Comparison of ENCODE assay signal across 12 mouse cellular contexts in genomic region chr13:57841141-57841848, GRCm38 (mm10).
"Had no signal": no experiment of that assay in that cellular context is flagged by ENCODE, and none has a peak within 500 bp of the region (broad histone marks: within the 10 kb centered on the region; RNA-seq: fewer than 3 reads in every experiment).

No protein-coding gene starts in this region.

- H3K4me3 ChIP-seq: limb, embryonic 12.5 days; liver, embryonic 13.5 days; lung, embryonic 15.5 days; midbrain, embryonic 12.5 days had no signal

- H3K9ac ChIP-seq: limb, embryonic 12.5 days; liver, embryonic 13.5 days; liver, postnatal 0 days; lung, embryonic 15.5 days; midbrain, embryonic 12.5 days had no signal

- H3K36me3 ChIP-seq: limb, embryonic 12.5 days; liver, embryonic 13.5 days; lung, embryonic 15.5 days; midbrain, embryonic 12.5 days had no signal

- H3K4me1 ChIP-seq: liver, embryonic 13.5 days; lung, embryonic 15.5 days; midbrain, embryonic 12.5 days had no signal

- H3K9me3 ChIP-seq: limb, embryonic 12.5 days; liver, embryonic 13.5 days; lung, embryonic 15.5 days; midbrain, embryonic 12.5 days had no signal

- H3K27ac ChIP-seq: limb, embryonic 12.5 days; liver, embryonic 13.5 days; lung, embryonic 15.5 days; midbrain, embryonic 12.5 days; stomach, postnatal 0 days had no signal

- DNase-seq: kidney, postnatal 36 days; layer of hippocampus, adult 9-11 months; layer of hippocampus, postnatal 36 days; liver; liver, embryonic 13.5 days; liver, postnatal 0 days; lung, postnatal 14 days had no signal

- ATAC-seq: liver, postnatal 0 days; midbrain, embryonic 16.5 days had no signal

- H3K27me3 ChIP-seq: limb, embryonic 12.5 days; liver, embryonic 13.5 days; lung, embryonic 15.5 days; midbrain, embryonic 12.5 days had no signal

- H3K4me2 ChIP-seq: limb, embryonic 12.5 days; liver, embryonic 13.5 days; lung, embryonic 15.5 days; midbrain, embryonic 12.5 days had no signal
